In genomic region chrX:77640301-77640700, GRCm38 (mm10) we compare ENCODE assay signal across 13 mouse cellular contexts.
"Had no signal": no experiment of that assay in that cellular context is flagged by ENCODE, and none has a peak within 500 bp of the region (broad histone marks: within the 10 kb centered on the region; RNA-seq: fewer than 3 reads in every experiment).

No protein-coding gene starts in this region.

- H3K9me3 ChIP-seq: limb, embryonic 10.5 days; liver, embryonic 12.5 days; midbrain, embryonic 15.5 days; stomach, embryonic 15.5 days had no signal

- H3K4me3 ChIP-seq: layer of hippocampus, adult 2 months; limb, embryonic 10.5 days; liver, embryonic 12.5 days; midbrain, embryonic 15.5 days; stomach, embryonic 15.5 days had no signal

- DNase-seq: kidney, postnatal 10 days; kidney, postnatal 4 days; lung, embryonic 14.5 days; lung, postnatal 10 days; lung, postnatal 4 days; right cerebral cortex, postnatal 14 days; thymus, postnatal 36 days had no signal

- H3K4me2 ChIP-seq: liver, embryonic 12.5 days; lung, embryonic 14.5 days; midbrain, embryonic 11.5 days; midbrain, embryonic 15.5 days; stomach, embryonic 15.5 days had no signal

- H3K4me1 ChIP-seq: limb, embryonic 10.5 days; liver, embryonic 12.5 days; midbrain, embryonic 15.5 days; stomach, embryonic 15.5 days had no signal

- ATAC-seq: liver, embryonic 12.5 days; midbrain, embryonic 15.5 days had no signal

- H3K27me3 ChIP-seq: liver, embryonic 12.5 days; midbrain, embryonic 15.5 days; stomach, embryonic 15.5 days had no signal

- H3K27ac ChIP-seq: layer of hippocampus, adult 2 months; limb, embryonic 10.5 days; liver, embryonic 12.5 days; midbrain, embryonic 15.5 days; stomach, embryonic 15.5 days had no signal

- H3K9ac ChIP-seq: liver, embryonic 12.5 days; lung, embryonic 14.5 days; midbrain, embryonic 15.5 days; stomach, embryonic 15.5 days had no signal

- H3K36me3 ChIP-seq: midbrain, embryonic 15.5 days; stomach, embryonic 15.5 days had no signal
